Mouse (Mus musculus): ENCODE measurements around the gene Zfp93. TPM values are rescaled to one million over a fixed set of nuclear protein-coding genes. Genes with fewer than 3 reads are reported as not detected.
"Not testable (repeated sequence)": the region's sequence is repeated elsewhere in the genome, so short reads cannot be mapped to it uniquely, and the experiment has no call there.

The Zfp93 gene
- 0.36 TPM in 1 of 2 replicates, not detected in the other for total RNA-seq (2015)
- 0.08 and 0.26 TPM in 2 replicates for total RNA-seq (2017)

GRCm38 (mm10) chr7:24270288-24270672 lies at the start of gene Zfp93:
Gene Zfp93 (plus strand): TSS chr7:24270420.
- peak; percentile 83 for ATAC-seq (ENCODE audit: poor library complexity, severe bottlenecking)

- peak; percentile 91 for ATAC-seq (ENCODE audit: poor library complexity, severe bottlenecking)
Measured at GRCm38 (mm10) chr7:24237040-24237791, 33.0 kb upstream of the Zfp93 start, which contains the start of gene Zfp109. Gene Zfp109 (minus strand): TSS chr7:24237560.

DNA sequence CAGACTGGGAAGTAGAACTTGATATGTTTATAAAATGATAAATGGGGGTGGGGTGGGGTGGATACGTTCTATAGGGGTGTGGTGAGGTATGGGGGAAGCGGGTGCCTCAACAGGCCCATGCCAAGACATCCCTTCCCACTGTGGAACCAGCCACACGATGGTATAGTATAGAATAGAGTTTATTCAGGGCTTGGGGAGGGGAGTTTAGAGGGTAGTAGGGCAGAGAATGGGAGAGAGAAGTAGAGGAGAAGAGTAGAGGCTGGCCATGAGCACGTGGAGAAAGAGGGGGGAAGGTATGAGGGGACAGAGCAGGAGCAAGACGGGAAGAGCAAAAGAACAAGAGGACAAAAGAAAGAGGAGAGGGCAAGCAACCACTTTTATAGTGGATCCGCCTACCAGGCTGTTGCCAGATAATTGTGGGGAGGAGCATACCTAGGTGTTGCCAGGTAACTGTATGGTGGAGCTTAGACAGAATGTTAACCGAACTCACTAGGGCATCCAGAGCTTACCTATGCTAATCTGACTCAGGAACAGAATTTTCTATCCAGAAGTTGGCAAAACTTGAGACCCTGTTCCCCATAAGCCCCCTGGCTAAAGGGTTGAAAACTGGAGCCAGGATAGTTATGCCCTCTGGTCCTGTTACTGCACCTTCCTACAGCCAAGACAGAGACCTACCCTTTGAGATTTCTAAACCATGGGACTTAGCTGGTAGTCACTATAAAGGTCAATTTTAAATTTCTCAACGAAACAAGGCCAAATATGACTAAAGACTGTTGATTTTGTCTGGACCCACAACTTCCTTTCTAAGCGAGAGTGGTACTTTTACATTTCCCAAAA lies 16.2 kb upstream of the Zfp93 start:
- no peak for ATAC-seq (ENCODE audit: poor library complexity, severe bottlenecking)

DNA sequence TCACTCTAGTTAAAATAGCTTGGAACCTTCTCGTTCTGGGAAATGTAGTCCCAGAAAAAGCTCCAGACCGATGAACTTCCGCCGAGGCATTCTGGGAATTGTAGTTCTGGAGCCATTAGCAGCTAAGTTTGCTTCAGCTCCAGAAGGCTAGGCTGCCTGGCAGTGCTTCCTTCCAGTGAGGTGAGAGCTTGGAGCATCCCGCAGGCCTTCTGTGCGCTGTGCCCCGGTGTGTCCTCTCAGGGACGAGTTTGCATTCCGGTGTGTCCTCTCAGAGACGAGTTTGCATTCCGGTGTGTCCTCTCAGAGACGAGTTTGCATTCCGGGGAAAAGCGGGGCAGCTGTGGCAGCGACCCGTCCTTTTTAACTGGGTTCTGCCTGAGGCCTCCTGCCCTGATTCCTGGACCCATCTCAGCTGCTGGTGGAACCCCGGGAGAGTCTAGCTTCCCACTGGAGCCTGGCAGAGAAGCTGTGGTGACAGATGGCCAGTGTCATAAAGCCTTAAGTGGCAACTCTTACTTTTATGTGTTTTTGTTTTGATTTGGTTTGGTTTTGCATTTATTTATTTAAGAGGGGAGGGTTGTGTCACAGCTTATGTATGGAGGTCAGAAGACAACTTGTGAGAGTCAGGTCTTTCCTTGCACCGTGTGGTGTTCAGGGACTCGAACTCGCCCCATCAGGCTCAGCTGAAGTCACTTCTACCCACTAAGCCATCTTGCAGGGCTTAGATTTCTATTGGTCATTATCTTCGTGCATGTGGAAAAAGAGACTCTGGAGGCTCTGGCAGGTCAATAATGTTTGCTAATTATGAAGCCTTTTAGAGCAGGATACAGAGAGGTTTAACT lies 15.4 kb upstream of the Zfp93 start, which contains the start of gene Zfp108:
Gene Zfp108 (plus strand): TSS at position 162 of the 842 bp plus-strand sequence.
- peak; percentile 95 for ATAC-seq (ENCODE audit: poor library complexity, severe bottlenecking)

GRCm38 (mm10) chr7:24259306-24259999 lies 10.8 kb upstream of the Zfp93 start:
- no peak for ATAC-seq (ENCODE audit: poor library complexity, severe bottlenecking)

- no peak for ATAC-seq (ENCODE audit: poor library complexity, severe bottlenecking)
Measured at GRCm38 (mm10) chr7:24260000-24260312, 10.3 kb upstream of the Zfp93 start.

- no peak for ATAC-seq (ENCODE audit: poor library complexity, severe bottlenecking)
Measured at GRCm38 (mm10) chr7:24268176-24269155, 1.8 kb upstream of the Zfp93 start.

GRCm38 (mm10) chr7:24269256-24269655 lies 964 bp upstream of the Zfp93 start:
- no peak for ATAC-seq (ENCODE audit: poor library complexity, severe bottlenecking)

- no peak for ATAC-seq (ENCODE audit: poor library complexity, severe bottlenecking)
Measured at GRCm38 (mm10) chr7:24269667-24270287, 443 bp upstream of the Zfp93 start.

DNA sequence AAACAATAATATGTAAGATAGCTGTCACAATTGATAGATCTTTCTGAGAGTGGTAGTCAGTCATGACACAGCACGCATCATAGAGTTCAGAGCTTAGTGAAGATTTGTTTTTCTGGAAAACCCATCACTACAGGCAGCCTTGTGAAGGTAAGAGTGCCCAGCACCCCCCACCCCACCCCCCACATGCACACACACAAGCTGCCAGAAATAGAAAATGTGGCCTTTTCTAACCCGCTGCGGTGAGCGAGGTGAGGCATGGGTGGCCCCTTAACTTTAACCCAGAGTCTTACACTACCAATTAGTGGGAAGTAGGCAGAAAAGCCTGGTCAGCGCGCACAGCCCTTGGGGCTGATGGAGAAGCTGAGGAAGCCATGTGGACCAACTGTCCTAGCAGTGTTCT lies 971 bp downstream of the Zfp93 start:
- no peak for ATAC-seq (ENCODE audit: poor library complexity, severe bottlenecking)

GRCm38 (mm10) chr7:24274456-24274855 lies 4.2 kb downstream of the Zfp93 start:
- ATAC-seq (ENCODE audit: poor library complexity, severe bottlenecking): no peak

GRCm38 (mm10) chr7:24278771-24279170 lies 8.6 kb downstream of the Zfp93 start:
- ATAC-seq (ENCODE audit: poor library complexity, severe bottlenecking): not testable (repeated sequence)

DNA sequence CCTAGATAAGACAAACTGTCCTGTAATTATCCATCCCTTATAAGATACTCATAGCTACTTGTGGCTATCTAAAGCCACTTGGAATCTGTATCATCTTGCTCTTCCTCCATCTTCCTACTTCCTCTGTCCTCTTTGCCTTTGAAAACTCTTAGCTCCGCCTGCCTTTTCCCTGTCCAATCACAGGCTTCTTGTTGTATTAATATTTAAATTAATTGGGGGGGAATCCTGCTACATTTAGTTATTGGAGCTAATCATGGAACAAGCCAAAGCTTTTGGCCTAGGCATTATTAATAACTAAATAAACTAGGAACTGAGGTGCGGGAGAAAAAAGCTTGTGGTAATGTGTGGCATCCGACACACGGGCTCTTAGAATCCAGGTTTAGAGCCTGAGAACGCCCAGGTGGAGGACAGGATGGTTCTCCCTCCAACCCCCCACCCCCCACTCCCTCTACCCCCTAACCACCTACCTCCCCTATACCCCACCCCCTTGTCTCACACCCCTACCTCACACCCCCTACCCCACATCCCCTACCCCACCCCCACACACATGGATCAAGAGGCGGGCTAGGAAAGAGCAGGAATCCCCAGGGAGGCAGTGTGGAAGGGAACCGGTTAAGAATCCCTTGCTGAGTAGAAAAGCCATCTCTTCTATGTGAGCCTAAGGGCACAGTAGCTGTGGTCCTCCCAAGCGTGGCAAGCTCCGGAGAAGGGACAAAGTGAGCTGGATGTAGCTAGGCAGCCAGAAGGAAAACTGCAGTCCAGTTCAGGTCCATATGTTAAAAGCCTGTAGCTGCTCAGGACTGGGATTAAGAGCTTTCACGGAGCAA lies 10.0 kb downstream of the Zfp93 start:
- ATAC-seq (ENCODE audit: poor library complexity, severe bottlenecking): no peak

DNA sequence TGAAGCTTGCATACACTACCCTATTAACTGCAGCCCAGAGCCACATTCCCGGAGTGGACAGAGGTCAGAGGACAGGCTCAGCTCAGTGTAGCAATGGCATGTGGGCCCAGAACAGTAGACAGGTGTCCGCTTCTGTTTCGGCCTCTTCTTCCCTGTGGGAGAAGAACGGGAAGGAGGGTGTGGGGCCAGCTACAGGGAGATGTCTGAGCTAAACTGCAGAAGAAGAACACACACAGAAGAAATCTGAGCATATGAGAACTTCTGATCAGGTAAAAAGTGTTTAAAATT lies 10.6 kb downstream of the Zfp93 start:
- no peak for ATAC-seq (ENCODE audit: poor library complexity, severe bottlenecking)

GRCm38 (mm10) chr7:24286090-24286489 lies 15.9 kb downstream of the Zfp93 start:
- ATAC-seq (ENCODE audit: poor library complexity, severe bottlenecking): no peak

DNA sequence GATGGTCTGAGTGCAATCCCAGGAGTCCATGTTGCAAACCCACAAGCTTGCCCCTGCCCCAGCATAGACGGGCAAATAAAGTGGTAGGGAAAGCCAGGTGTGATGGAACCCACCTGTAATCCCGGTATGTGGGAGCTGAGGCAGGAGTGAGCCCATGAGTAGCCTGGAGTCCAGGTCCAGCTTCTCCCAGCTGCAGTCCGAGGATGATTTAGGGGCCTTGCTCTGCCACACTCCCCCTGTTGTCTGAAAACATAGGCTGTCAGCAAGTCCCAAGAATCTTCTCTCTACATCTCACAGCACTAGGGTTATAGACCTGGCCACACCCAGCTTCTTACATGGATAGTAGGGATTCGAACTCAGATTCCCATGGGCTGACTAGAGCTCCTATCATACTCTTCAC lies 16.7 kb downstream of the Zfp93 start:
- ATAC-seq (ENCODE audit: poor library complexity, severe bottlenecking): no peak

DNA sequence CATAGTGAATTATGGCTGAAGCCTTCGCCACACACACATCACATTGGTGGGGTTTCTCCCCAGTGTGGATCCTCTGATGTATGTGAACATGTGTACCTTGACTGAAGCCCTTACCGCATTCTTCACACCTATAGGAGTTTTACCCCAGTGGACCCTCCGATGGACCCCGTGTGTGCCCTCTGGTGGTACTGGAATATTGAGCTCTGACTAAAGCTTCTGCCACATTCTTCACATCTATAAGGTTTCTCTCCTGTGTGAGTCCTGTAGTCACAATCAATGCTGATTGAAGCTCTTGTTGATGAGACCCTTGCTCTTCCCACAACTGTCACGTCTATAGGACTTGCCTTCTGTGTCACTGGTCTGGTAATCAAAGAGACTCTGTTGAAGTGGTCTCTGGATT lies 17.4 kb downstream of the Zfp93 start:
- ATAC-seq (ENCODE audit: poor library complexity, severe bottlenecking): no peak

DNA sequence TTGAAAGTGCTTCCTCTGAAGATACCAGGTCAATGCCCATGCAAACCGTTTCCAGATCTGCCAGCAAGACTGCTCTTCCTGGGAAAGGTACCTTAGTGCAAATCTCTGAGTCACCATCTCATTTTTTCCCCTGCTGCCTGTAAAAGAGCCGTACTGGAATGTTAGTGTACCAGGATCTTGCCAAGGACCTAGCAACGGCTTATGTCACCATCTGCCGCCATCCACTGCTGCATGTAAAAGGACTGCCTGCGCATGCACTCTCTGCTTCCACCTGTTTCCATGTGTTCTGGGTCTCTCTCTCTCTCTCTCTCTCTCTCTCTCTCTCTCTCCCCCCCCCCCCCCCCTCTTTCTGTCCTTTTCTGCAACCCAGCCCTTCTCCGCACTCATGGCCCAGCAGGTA lies 18.3 kb downstream of the Zfp93 start:
- ATAC-seq (ENCODE audit: poor library complexity, severe bottlenecking): no peak
